Mouse (Mus musculus): ENCODE data around the gene Mgst3. TPM values are rescaled to one million over a fixed set of nuclear protein-coding genes. Genes with fewer than 3 reads are reported as not detected.

The Mgst3 gene
- 316 and 338 TPM in 2 replicates for polyA plus RNA-seq (2015; fragmentation: Nextera tagmentation; extraction: Ambion mirVana)

GRCm38 (mm10) chr1:167393683-167394492 lies at the start of gene Mgst3:
TSS of gene Mgst3 (minus strand) at chr1:167393841.
- H3K27ac ChIP-seq (ENCODE audit: low read length) = peak within 1 kb of the TSS; percentile 94
- peak within 1 kb of the TSS; percentile 69 for H3K4me2 ChIP-seq (ENCODE audit: low read depth, low read length)
- under 1% methylated on average over 45 of the region's 45 CpGs for WGBS (ENCODE audit: insufficient replicate concordance)
- peaks cover 3% of the 10 kb centered on the region; the same call in 1 of the 2 replicates for H3K36me3 ChIP-seq (ENCODE audit: control insufficient read depth, insufficient read depth)
- peak; percentile 90 for ATAC-seq (ENCODE audit: low read depth)
- peak within 1 kb of the TSS; percentile 81 for H3K9ac ChIP-seq (ENCODE audit: low read depth, low read length)
- H3K9me3 ChIP-seq (replicated peaks; ENCODE audit: control insufficient read depth, low read length) = no peaks in the 10 kb centered on the region
- H3K4me1 ChIP-seq (ENCODE audit: control insufficient read depth, low read depth, low read length) = peaks cover 40% of the 10 kb centered on the region
- H3K27me3 ChIP-seq (ENCODE audit: control insufficient read depth, insufficient read depth, low read depth, low read length) = peaks cover 3% of the 10 kb centered on the region; the same call in 1 of the 2 replicates
- peak within 1 kb of the TSS; percentile 82 for H3K4me3 ChIP-seq (ENCODE audit: low read depth, low read length)

GRCm38 (mm10) chr1:167438231-167438885 lies 44.7 kb upstream of the Mgst3 start:
- H3K4me3 ChIP-seq (ENCODE audit: low read depth, low read length) = no peak overlapping the region
- H3K27me3 ChIP-seq (ENCODE audit: control insufficient read depth, insufficient read depth, low read depth, low read length) = no peaks in the 10 kb centered on the region
- 51% methylated on average over 9 of the region's 9 CpGs for WGBS (ENCODE audit: insufficient replicate concordance)
- H3K27ac ChIP-seq (ENCODE audit: low read length) = no peak overlapping the region
- H3K9ac ChIP-seq (ENCODE audit: low read depth, low read length) = no peak overlapping the region
- no peaks in the 10 kb centered on the region for H3K36me3 ChIP-seq (ENCODE audit: control insufficient read depth, insufficient read depth)
- H3K4me1 ChIP-seq (ENCODE audit: control insufficient read depth, low read depth, low read length) = no peaks in the 10 kb centered on the region
- H3K9me3 ChIP-seq (replicated peaks; ENCODE audit: control insufficient read depth, low read length) = no peaks in the 10 kb centered on the region
- ATAC-seq (ENCODE audit: low read depth) = no peak
- no peak overlapping the region for H3K4me2 ChIP-seq (ENCODE audit: low read depth, low read length)

GRCm38 (mm10) chr1:167437091-167437490 lies 43.5 kb upstream of the Mgst3 start:
- H3K4me1 ChIP-seq (ENCODE audit: control insufficient read depth, low read depth, low read length) = no peaks in the 10 kb centered on the region
- H3K36me3 ChIP-seq (ENCODE audit: control insufficient read depth, insufficient read depth) = no peaks in the 10 kb centered on the region
- H3K9me3 ChIP-seq (replicated peaks; ENCODE audit: control insufficient read depth, low read length) = no peaks in the 10 kb centered on the region
- no peak overlapping the region for H3K9ac ChIP-seq (ENCODE audit: low read depth, low read length)
- H3K4me3 ChIP-seq (ENCODE audit: low read depth, low read length) = no peak overlapping the region
- ATAC-seq (ENCODE audit: low read depth) = no peak
- H3K27ac ChIP-seq (ENCODE audit: low read length) = no peak overlapping the region
- 63% methylated on average over 7 of the region's 7 CpGs for WGBS (ENCODE audit: insufficient replicate concordance)
- H3K4me2 ChIP-seq (ENCODE audit: low read depth, low read length) = no peak overlapping the region
- no peaks in the 10 kb centered on the region for H3K27me3 ChIP-seq (ENCODE audit: control insufficient read depth, insufficient read depth, low read depth, low read length)

- no peaks in the 10 kb centered on the region for H3K36me3 ChIP-seq (ENCODE audit: control insufficient read depth, insufficient read depth)
- H3K4me2 ChIP-seq (ENCODE audit: low read depth, low read length) = no peak overlapping the region
- H3K27ac ChIP-seq (ENCODE audit: low read length) = no peak overlapping the region
- H3K9ac ChIP-seq (ENCODE audit: low read depth, low read length) = no peak overlapping the region
- WGBS (ENCODE audit: insufficient replicate concordance) = 63% methylated on average over 7 of the region's 7 CpGs
- no peaks in the 10 kb centered on the region; the same call in 1 of the 2 replicates for H3K27me3 ChIP-seq (ENCODE audit: control insufficient read depth, insufficient read depth, low read depth, low read length)
- H3K9me3 ChIP-seq (replicated peaks; ENCODE audit: control insufficient read depth, low read length) = no peaks in the 10 kb centered on the region
- H3K4me1 ChIP-seq (ENCODE audit: control insufficient read depth, low read depth, low read length) = no peaks in the 10 kb centered on the region
- ATAC-seq (ENCODE audit: low read depth) = no peak
- H3K4me3 ChIP-seq (ENCODE audit: low read depth, low read length) = no peak overlapping the region
Observed at GRCm38 (mm10) chr1:167436186-167436975, 42.7 kb upstream of the Mgst3 start.

GRCm38 (mm10) chr1:167434931-167435330 lies 41.3 kb upstream of the Mgst3 start:
- WGBS (ENCODE audit: insufficient replicate concordance) = 65% methylated on average over 4 of the region's 4 CpGs
- ATAC-seq (ENCODE audit: low read depth) = no peak
- no peaks in the 10 kb centered on the region; the same call in 1 of the 2 replicates for H3K27me3 ChIP-seq (ENCODE audit: control insufficient read depth, insufficient read depth, low read depth, low read length)

GRCm38 (mm10) chr1:167430976-167431676 lies 37.5 kb upstream of the Mgst3 start:
- no peak overlapping the region for H3K27ac ChIP-seq (ENCODE audit: low read length)
- WGBS (ENCODE audit: insufficient replicate concordance) = 45% methylated on average over 9 of the region's 9 CpGs

More at GRCm38 (mm10) chr1:167434931-167435330, 41.3 kb upstream of the Mgst3 start:
- no peak overlapping the region for H3K27ac ChIP-seq (ENCODE audit: low read length)
- H3K4me1 ChIP-seq (ENCODE audit: control insufficient read depth, low read depth, low read length) = no peaks in the 10 kb centered on the region
- no peak overlapping the region for H3K9ac ChIP-seq (ENCODE audit: low read depth, low read length)
- H3K4me3 ChIP-seq (ENCODE audit: low read depth, low read length) = no peak overlapping the region
- H3K4me2 ChIP-seq (ENCODE audit: low read depth, low read length) = no peak overlapping the region
- H3K36me3 ChIP-seq (ENCODE audit: control insufficient read depth, insufficient read depth) = no peaks in the 10 kb centered on the region
- no peaks in the 10 kb centered on the region for H3K9me3 ChIP-seq (replicated peaks; ENCODE audit: control insufficient read depth, low read length)

GRCm38 (mm10) chr1:167426681-167427080 lies 33.0 kb upstream of the Mgst3 start:
- Histone ChIP-seq H3K4me1 (ENCODE audit: control insufficient read depth, low read depth, low read length) (no peaks in the 10 kb centered on the region), H3K9me3 (replicated peaks; ENCODE audit: control insufficient read depth, low read length) (no peaks in the 10 kb centered on the region), H3K27me3 (ENCODE audit: control insufficient read depth, insufficient read depth, low read depth, low read length) (no peaks in the 10 kb centered on the region; the same call in 1 of the 2 replicates), H3K4me3 (ENCODE audit: low read depth, low read length) (no peak overlapping the region), H3K27ac (ENCODE audit: low read length) (no peak overlapping the region), H3K36me3 (ENCODE audit: control insufficient read depth, insufficient read depth) (no peaks in the 10 kb centered on the region), H3K4me2 (ENCODE audit: low read depth, low read length) (no peak overlapping the region), H3K9ac (ENCODE audit: low read depth, low read length) (no peak overlapping the region)
- ATAC-seq (ENCODE audit: low read depth) = no peak
- WGBS (ENCODE audit: insufficient replicate concordance) = 56% methylated on average over 7 of the region's 7 CpGs

More at GRCm38 (mm10) chr1:167430976-167431676, 37.5 kb upstream of the Mgst3 start:
- Histone ChIP-seq H3K9ac (ENCODE audit: low read depth, low read length) (no peak overlapping the region), H3K27me3 (ENCODE audit: control insufficient read depth, insufficient read depth, low read depth, low read length) (no peaks in the 10 kb centered on the region; the same call in 1 of the 2 replicates), H3K4me1 (ENCODE audit: control insufficient read depth, low read depth, low read length) (no peaks in the 10 kb centered on the region), H3K9me3 (replicated peaks; ENCODE audit: control insufficient read depth, low read length) (no peaks in the 10 kb centered on the region), H3K4me3 (ENCODE audit: low read depth, low read length) (no peak overlapping the region), H3K4me2 (ENCODE audit: low read depth, low read length) (no peak overlapping the region), H3K36me3 (ENCODE audit: control insufficient read depth, insufficient read depth) (no peaks in the 10 kb centered on the region)
- ATAC-seq (ENCODE audit: low read depth) = no peak

GRCm38 (mm10) chr1:167425572-167425971 lies 31.9 kb upstream of the Mgst3 start:
- no peaks in the 10 kb centered on the region for H3K36me3 ChIP-seq (ENCODE audit: control insufficient read depth, insufficient read depth)
- no peak overlapping the region for H3K27ac ChIP-seq (ENCODE audit: low read length)
- H3K4me2 ChIP-seq (ENCODE audit: low read depth, low read length) = no peak overlapping the region
- H3K9me3 ChIP-seq (replicated peaks; ENCODE audit: control insufficient read depth, low read length) = no peaks in the 10 kb centered on the region
- H3K9ac ChIP-seq (ENCODE audit: low read depth, low read length) = no peak overlapping the region
- ATAC-seq (ENCODE audit: low read depth) = no peak
- 60% methylated on average over 5 of the region's 5 CpGs for WGBS (ENCODE audit: insufficient replicate concordance)
- H3K4me3 ChIP-seq (ENCODE audit: low read depth, low read length) = no peak overlapping the region
- no peaks in the 10 kb centered on the region for H3K4me1 ChIP-seq (ENCODE audit: control insufficient read depth, low read depth, low read length)
- no peaks in the 10 kb centered on the region for H3K27me3 ChIP-seq (ENCODE audit: control insufficient read depth, insufficient read depth, low read depth, low read length)
